Mouse (Mus musculus) embryonic fibroblast, embryonic 13.5 days (primary cell): ENCODE results near the gene Galnt17. TPM values are rescaled to one million over a fixed set of nuclear protein-coding genes. Genes with fewer than 3 reads are reported as not detected.

Experiments
- H3K27ac ChIP-seq: 2 replicates; pipeline ENCODE4 v1.5.1; 2012; ENCODE audit warnings: low read length, control low read depth, inconsistent platforms; ENCODE audit not compliant: insufficient read depth
- H3K4me1 ChIP-seq: 2 replicates; pipeline ENCODE4 v1.6.1; 2011; ENCODE audit warnings: low read length; ENCODE audit not compliant: control insufficient read depth, insufficient read depth
- H3K4me3 ChIP-seq: 2 replicates; pipeline ENCODE4 v1.5.1; 2011; ENCODE audit warnings: mild to moderate bottlenecking, control low read depth, low read length; ENCODE audit not compliant: insufficient read depth
- CTCF ChIP-seq: IDR thresholded peaks from 2 replicates; pipeline ENCODE4 v1.5.1; 2011; ENCODE audit warnings: mild to moderate bottlenecking, control low read depth, low read length, moderate library complexity, borderline replicate concordance; ENCODE audit not compliant: insufficient read depth
- POLR2A ChIP-seq: IDR thresholded peaks from 2 replicates; pipeline ENCODE4 v1.6.1; 2011; ENCODE audit warnings: low read depth, mild to moderate bottlenecking, control low read depth, low read length, moderate library complexity
- polyA plus RNA-seq: library from polyadenylated mRNA; stranded (reverse); fragments of >200 nt; gene quantifications from 2 replicates; pipeline ENCODE4 v1.2.4, GENCODE M21; 2011; ENCODE audit warnings: low read depth; ENCODE audit not compliant: missing spikeins, insufficient read length

Gene Galnt17
- polyA plus RNA-seq, 1 experiment = 34.5 TPM

- Histone ChIP-seq H3K4me1 (no peaks in the 10 kb centered on the region), H3K27ac (no peak overlapping the region), H3K4me3 (no peak overlapping the region)
- TF ChIP-seq CTCF (no peak), POLR2A (no peak)
These were observed 211.5 kb downstream of the Galnt17 start for GRCm38 (mm10) chr5:131096824-131097223.

- no peak for TF ChIP-seq CTCF
- no peak for TF ChIP-seq POLR2A
- no peaks in the 10 kb centered on the region for H3K4me1 ChIP-seq
- H3K27ac ChIP-seq = no peak overlapping the region
- H3K4me3 ChIP-seq = no peak overlapping the region
These were observed 212.7 kb downstream of the Galnt17 start for GRCm38 (mm10) chr5:131095635-131096034.

GRCm38 (mm10) chr5:131094771-131095170 lies 213.5 kb downstream of the Galnt17 start:
- Histone ChIP-seq H3K27ac (no peak overlapping the region), H3K4me3 (no peak overlapping the region), H3K4me1 (no peaks in the 10 kb centered on the region)
- TF ChIP-seq CTCF (no peak), POLR2A (no peak)

- H3K4me3 ChIP-seq = no peak overlapping the region
- TF ChIP-seq CTCF = no peak
- no peak for TF ChIP-seq POLR2A
- no peaks in the 10 kb centered on the region for H3K4me1 ChIP-seq
- H3K27ac ChIP-seq = no peak overlapping the region
These were observed 214.2 kb downstream of the Galnt17 start for GRCm38 (mm10) chr5:131094138-131094537.

- Histone ChIP-seq H3K27ac (no peak overlapping the region), H3K4me1 (no peaks in the 10 kb centered on the region), H3K4me3 (no peak overlapping the region)
- TF ChIP-seq POLR2A (no peak), CTCF (no peak)
These were observed 218.4 kb downstream of the Galnt17 start for GRCm38 (mm10) chr5:131089876-131090275.

- Histone ChIP-seq H3K4me1 (no peaks in the 10 kb centered on the region), H3K27ac (no peak overlapping the region), H3K4me3 (no peak overlapping the region)
- TF ChIP-seq POLR2A = no peak
These were observed 219.4 kb downstream of the Galnt17 start for GRCm38 (mm10) chr5:131088866-131089265.

GRCm38 (mm10) chr5:131083072-131083657 lies 225.1 kb downstream of the Galnt17 start:
- no peaks in the 10 kb centered on the region for H3K4me1 ChIP-seq
- TF ChIP-seq CTCF (no peak), POLR2A (no peak)
- no peak overlapping the region for H3K4me3 ChIP-seq
- no peak overlapping the region for H3K27ac ChIP-seq

- TF ChIP-seq POLR2A = no peak
- TF ChIP-seq CTCF = no peak
These were observed 230.6 kb downstream of the Galnt17 start for GRCm38 (mm10) chr5:131077682-131078081.

GRCm38 (mm10) chr5:131075795-131076194 lies 232.5 kb downstream of the Galnt17 start:
- Histone ChIP-seq H3K4me1 (no peaks in the 10 kb centered on the region), H3K27ac (no peak overlapping the region), H3K4me3 (no peak overlapping the region)
- TF ChIP-seq CTCF = no peak
- no peak for TF ChIP-seq POLR2A

More at GRCm38 (mm10) chr5:131077682-131078081, 230.6 kb downstream of the Galnt17 start:
- Histone ChIP-seq H3K4me3 (no peak overlapping the region), H3K27ac (no peak overlapping the region), H3K4me1 (no peaks in the 10 kb centered on the region)

GRCm38 (mm10) chr5:131074295-131074694 lies 234.0 kb downstream of the Galnt17 start:
- no peak overlapping the region for H3K4me3 ChIP-seq
- H3K4me1 ChIP-seq = no peaks in the 10 kb centered on the region
- no peak for TF ChIP-seq POLR2A
- TF ChIP-seq CTCF = no peak
- no peak overlapping the region for H3K27ac ChIP-seq

- H3K27ac ChIP-seq = no peak overlapping the region
- no peak for TF ChIP-seq CTCF
- TF ChIP-seq POLR2A = no peak
- no peak overlapping the region for H3K4me3 ChIP-seq
- H3K4me1 ChIP-seq = no peaks in the 10 kb centered on the region
These were observed 243.1 kb downstream of the Galnt17 start for GRCm38 (mm10) chr5:131065174-131065573.
